Mouse (Mus musculus): Measurements from ENCODE around the gene Tnni1.

The Tnni1 gene

DNA sequence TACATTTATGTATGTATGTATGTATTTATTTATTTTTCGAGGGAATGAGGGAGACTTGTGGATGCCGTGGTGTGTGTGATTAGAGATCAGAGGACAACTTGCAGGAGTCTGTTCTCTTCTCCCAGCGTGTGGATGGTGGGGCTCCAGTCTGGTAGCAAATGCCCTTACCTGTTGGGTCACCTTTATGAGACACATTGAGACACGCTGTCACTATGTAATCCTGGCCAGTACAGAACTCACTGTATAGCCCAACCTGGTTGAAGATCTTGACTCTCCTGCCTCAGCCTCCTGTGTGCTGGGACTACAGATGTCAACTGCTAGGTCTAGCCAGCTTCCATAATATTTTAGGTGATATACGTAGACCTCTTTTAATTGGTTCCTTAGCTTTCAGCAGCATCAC is 17.5 kb upstream of the Tnni1 start:
- ChIA-PET CTCF (interaction anchor here in 3 of 4 experiments (0.6 to 2.6 kb wide), 5 partner anchors 9 to 584 kb away, joined by 3 to 17 read pairs (median 6); partner anchors contain the start of gene Camsap2 (in 1 of the 3)), POLR2A (interaction anchor here in 3 of 4 experiments (0.7 to 3.4 kb wide), 5 partner anchors 9 to 75 kb away, joined by 3 to 21 read pairs (median 9); no protein-coding TSS in a partner anchor)

GRCm38 (mm10) chr1:135763503-135764205 is 15.6 kb upstream of the Tnni1 start:
- CTCF ChIA-PET: interaction anchor here (0.6 to 2.6 kb wide), 13 partner anchors 11 to 876 kb away, joined by 3 to 17 read pairs (median 4); no protein-coding TSS in a partner anchor
- POLR2A ChIA-PET: interaction anchor here in 3 of 4 experiments (0.7 to 2.7 kb wide), 16 partner anchors 8 to 255 kb away, joined by 3 to 10 read pairs (median 3); partner anchors contain the start of gene Csrp1 (in 1 of the 3)

GRCm38 (mm10) chr1:135764206-135764528 is 15.1 kb upstream of the Tnni1 start:
- POLR2A ChIA-PET: interaction anchor here in 3 of 4 experiments (0.9 to 2.7 kb wide), 4 partner anchors 11 to 60 kb away, joined by 3 to 10 read pairs (median 4); no protein-coding TSS in a partner anchor

GRCm38 (mm10) chr1:135765645-135766591 is 13.3 kb upstream of the Tnni1 start, which contains the start of gene Phlda3:
Gene Phlda3, plus strand, starts transcription at chr1:135766119.
- POLR2A ChIA-PET: interaction anchor here (0.5 to 4.1 kb wide), 32 partner anchors 9 to 1310 kb away, joined by 3 to 29 read pairs (median 4); partner anchors contain the start of genes Tnni1 (in 3 of the 4), Csrp1 (in 2 of the 4), Klhl12 (in 1 of the 4) and Lad1 (in 1 of the 4)

More at GRCm38 (mm10) chr1:135764206-135764528, 15.1 kb upstream of the Tnni1 start:
- CTCF ChIA-PET: interaction anchor here in 2 of 4 experiments (0.7 to 2.5 kb wide), 3 partner anchors 11 to 654 kb away, joined by 3 to 13 read pairs (median 5); no protein-coding TSS in a partner anchor

DNA sequence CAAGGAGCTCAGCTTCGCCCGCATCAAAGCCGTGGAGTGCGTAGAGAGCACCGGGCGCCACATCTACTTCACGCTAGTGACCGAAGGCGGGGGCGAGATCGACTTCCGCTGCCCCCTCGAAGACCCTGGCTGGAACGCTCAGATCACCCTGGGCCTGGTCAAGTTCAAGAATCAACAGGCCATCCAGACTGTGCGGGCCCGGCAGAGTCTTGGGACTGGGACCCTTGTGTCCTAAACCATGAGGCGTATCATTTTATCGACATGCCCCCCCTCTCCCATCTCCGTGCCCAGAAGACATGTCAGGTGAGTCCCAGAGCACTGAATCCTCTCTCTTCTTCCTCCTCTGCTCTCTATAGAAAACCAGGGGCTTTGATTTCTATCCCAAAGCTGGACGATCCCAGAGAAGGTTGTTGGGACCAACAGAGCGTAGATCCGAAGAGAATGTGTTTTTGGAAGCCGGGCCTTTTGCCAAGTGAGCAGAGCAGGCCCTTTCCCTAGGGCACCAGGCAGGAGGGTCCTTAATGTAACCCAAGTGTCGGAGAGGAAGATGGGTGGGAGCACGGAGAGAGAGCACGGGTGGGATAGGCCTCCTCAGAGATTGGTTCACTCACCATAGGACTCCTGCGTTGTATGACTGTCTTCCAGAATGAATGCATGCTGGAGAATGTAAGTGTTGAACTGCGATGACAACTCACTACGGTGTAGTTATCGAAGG is 12.5 kb upstream of the Tnni1 start:
- ChIA-PET POLR2A (interaction anchor here (0.6 to 4.1 kb wide), 36 partner anchors 8 to 1311 kb away, joined by 3 to 29 read pairs (median 5); partner anchors contain the start of genes Tnni1 (in 3 of the 4), Csrp1 (in 2 of the 4), Klhl12 (in 1 of the 4) and Lad1 (in 1 of the 4)), CTCF (interaction anchor here (0.6 to 1.8 kb wide), 11 partner anchors 12 to 785 kb away, joined by 3 to 12 read pairs (median 4); partner anchors contain the start of gene Tnni1 (in 1 of the 4))

More at GRCm38 (mm10) chr1:135765645-135766591, 13.3 kb upstream of the Tnni1 start, which contains the start of gene Phlda3:
- CTCF ChIA-PET: interaction anchor here in 3 of 4 experiments (0.6 to 1.8 kb wide), 11 partner anchors 11 to 786 kb away, joined by 3 to 12 read pairs (median 4); partner anchors contain the start of gene Tnni1 (in 1 of the 3)

DNA sequence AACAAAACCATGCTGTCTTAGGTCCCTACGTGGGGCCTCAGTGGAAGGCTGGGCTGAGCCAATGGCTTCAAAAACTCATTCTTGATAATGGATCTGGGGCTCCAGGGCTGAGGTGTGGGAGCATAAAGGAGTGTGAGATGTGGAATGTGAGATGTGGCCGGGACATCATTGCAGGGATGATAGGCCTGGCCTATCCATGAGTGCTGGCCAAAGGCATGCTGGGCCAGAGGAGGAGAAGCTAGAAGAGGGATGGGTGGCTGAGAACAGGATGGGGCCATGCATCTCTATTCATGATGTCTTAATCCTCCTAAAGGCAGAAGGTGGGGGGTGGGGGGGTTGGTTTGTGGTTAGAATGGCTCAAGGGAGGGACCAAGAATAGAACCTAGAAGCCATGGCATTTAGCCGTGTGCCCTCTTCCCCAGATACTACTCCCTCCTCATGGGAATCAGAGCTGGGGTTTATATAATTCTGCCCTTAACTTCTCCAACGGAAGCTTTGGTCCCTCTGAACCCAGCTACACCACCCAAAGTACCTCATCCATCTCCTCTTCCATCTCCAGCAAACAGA is 11.8 kb upstream of the Tnni1 start:
- CTCF ChIA-PET: interaction anchor here in 3 of 4 experiments (0.6 to 5.3 kb wide), 7 partner anchors 12 to 79 kb away, joined by 3 to 35 read pairs (median 6); partner anchors contain the start of gene Tnni1 (in 2 of the 3)
- POLR2A ChIA-PET: interaction anchor here in 3 of 4 experiments (0.6 to 4.3 kb wide), 23 partner anchors 9 to 1374 kb away, joined by 3 to 29 read pairs (median 5); partner anchors contain the start of genes Csrp1 (in 1 of the 3) and Tnni1 (in 1 of the 3)

DNA sequence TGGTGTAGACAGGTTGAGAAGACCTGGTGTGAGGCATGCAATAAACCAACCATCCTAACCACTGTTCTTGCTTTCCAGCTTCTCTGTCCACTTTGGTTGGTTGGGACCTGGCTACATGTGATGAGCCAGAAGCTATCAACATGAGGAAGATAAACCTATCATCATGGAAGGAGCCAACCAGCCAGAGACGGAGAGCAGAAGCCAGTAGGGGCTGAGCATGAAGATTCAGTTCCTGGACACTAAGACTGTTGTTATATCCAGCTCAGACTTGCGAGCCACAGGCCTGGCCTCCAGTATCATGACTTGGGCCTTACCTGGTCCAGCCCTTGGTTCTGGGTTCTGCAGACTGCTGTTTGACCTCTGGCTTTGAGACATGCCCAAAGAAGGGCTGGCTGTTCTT is 10.8 kb upstream of the Tnni1 start:
- ChIA-PET CTCF (interaction anchor here in 3 of 4 experiments (0.6 to 5.3 kb wide), 6 partner anchors 12 to 78 kb away, joined by 5 to 35 read pairs (median 6); partner anchors contain the start of gene Tnni1 (in 1 of the 3)), POLR2A (interaction anchor here (0.6 to 4.3 kb wide), 24 partner anchors 8 to 702 kb away, joined by 3 to 29 read pairs (median 4); partner anchors contain the start of gene Tnni1 (in 2 of the 4))

- CTCF ChIA-PET: interaction anchor here (0.6 to 5.3 kb wide), 15 partner anchors 9 to 41 kb away, joined by 3 to 35 read pairs (median 7); partner anchors contain the start of gene Tnni1 (in 3 of the 4)
Observed at GRCm38 (mm10) chr1:135770237-135770636, 9.0 kb upstream of the Tnni1 start.

DNA sequence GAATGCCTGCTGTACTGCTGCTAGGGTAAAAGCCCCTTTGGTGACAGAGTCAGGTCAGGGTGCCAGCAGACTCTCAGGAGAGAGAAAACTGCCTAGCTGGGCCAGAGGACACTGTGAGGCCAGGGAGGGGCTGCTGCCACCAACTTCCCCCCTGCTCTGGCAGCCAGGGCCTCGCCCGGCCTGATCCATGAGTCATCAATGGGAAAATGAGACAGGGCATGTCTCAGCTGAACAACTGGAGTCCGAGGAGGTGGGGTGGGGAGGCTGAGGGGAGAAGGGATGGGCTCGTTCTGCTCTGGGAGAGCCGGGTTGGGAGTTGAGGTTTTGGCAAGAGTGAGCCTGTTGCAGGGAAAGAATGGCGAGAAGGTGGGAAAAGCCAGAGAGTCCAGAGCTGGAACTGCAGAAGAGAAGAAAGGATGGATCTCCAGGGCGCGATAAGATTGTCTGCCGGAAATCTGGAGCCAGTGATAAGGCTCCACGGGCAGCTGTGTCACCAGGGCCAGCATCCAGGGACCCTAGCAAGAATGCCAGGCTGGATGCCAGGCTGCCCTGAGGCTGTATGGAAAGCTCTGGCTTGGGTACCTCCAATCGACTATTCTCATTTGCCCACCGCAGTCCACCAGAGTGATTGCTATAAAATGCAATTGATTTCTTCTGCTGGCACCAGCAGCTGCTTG is 8.2 kb upstream of the Tnni1 start:
- ChIA-PET CTCF (interaction anchor here (0.6 to 5.3 kb wide), 17 partner anchors 8 to 392 kb away, joined by 3 to 35 read pairs (median 6); partner anchors contain the start of gene Tnni1 (in 3 of the 4)), POLR2A (interaction anchor here in 3 of 4 experiments (0.6 to 4.3 kb wide), 34 partner anchors 8 to 513 kb away, joined by 3 to 21 read pairs (median 5); partner anchors contain the start of genes Tnni1 (in 2 of the 3), Elf3 (in 1 of the 3) and Lad1 (in 1 of the 3))

More at GRCm38 (mm10) chr1:135770237-135770636, 9.0 kb upstream of the Tnni1 start:
- POLR2A ChIA-PET: interaction anchor here (0.6 to 4.3 kb wide), 27 partner anchors 9 to 1158 kb away, joined by 3 to 21 read pairs (median 6); partner anchors contain the start of genes Tnni1 (in 3 of the 4) and Elf3 (in 1 of the 4)

DNA sequence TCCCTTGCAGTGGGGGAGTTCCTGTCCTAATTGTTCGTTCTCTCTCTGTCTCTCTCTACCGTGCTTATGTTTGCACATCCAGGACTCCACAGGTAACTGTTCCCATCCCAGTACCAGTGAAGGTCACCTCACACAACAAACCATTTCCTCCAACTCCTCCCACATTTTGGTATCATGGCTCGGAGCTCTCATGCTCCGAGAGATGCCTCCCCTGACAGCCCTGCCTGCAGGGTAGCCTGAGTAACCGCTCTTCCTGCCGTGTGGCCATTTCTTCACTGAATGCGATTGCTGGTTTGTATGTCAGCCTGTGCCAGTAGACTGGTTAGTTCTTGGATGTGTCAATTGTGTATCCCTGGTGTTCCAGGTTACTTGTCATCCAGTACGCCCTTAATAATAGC is 7.7 kb upstream of the Tnni1 start:
- POLR2A ChIA-PET: interaction anchor here in 3 of 4 experiments (0.6 to 4.3 kb wide), 31 partner anchors 7 to 513 kb away, joined by 3 to 21 read pairs (median 5); partner anchors contain the start of genes Tnni1 (in 2 of the 3), Elf3 (in 1 of the 3) and Lad1 (in 1 of the 3)

GRCm38 (mm10) chr1:135776596-135776995 is 2.6 kb upstream of the Tnni1 start:
- ChIA-PET POLR2A (interaction anchor here in 3 of 4 experiments (0.6 to 1.6 kb wide), 7 partner anchors 10 to 387 kb away, joined by 3 to 8 read pairs (median 5); partner anchors contain the start of gene Phlda3 (in 1 of the 3)), CTCF (interaction anchor here in 3 of 4 experiments (1.0 to 7.5 kb wide), 5 partner anchors 11 to 22 kb away, joined by 3 to 89 read pairs (median 7); no protein-coding TSS in a partner anchor)

More for the DNA sequence above, 7.7 kb upstream of the Tnni1 start:
- CTCF ChIA-PET: interaction anchor here (0.6 to 5.3 kb wide), 15 partner anchors 9 to 57 kb away, joined by 3 to 35 read pairs (median 4); partner anchors contain the start of gene Tnni1 (in 2 of the 4)

- ChIA-PET POLR2A (interaction anchor here in 3 of 4 experiments (0.6 to 1.6 kb wide), 6 partner anchors 10 to 386 kb away, joined by 3 to 8 read pairs (median 5); partner anchors contain the start of gene Phlda3 (in 1 of the 3)), CTCF (interaction anchor here in 3 of 4 experiments (1.6 to 7.5 kb wide), 4 partner anchors 10 to 22 kb away, joined by 4 to 89 read pairs (median 48); no protein-coding TSS in a partner anchor)
Observed at GRCm38 (mm10) chr1:135777046-135777445, 2.2 kb upstream of the Tnni1 start.

DNA sequence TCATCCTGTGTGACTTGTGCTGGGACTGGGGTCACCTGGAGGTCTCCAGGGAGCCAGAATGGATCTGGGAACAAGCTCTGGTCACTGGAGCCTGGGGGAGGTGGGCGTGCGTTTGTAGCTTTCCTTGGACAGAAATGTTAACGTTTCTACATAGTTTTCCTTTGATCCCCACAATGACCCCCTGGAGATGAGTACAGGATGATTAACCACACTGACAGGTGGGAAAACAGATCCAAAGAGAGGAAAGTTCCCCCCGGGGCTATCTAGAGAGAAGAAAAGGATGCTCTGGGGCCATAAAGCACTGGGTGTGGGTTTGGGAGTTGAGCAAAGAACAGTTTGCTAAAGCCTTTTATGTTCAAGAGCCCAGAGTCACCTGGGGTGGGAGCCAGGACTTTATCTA is 1.4 kb downstream of the Tnni1 start:
- ChIA-PET POLR2A (interaction anchor here (0.5 to 4.4 kb wide), 20 partner anchors 9 to 66 kb away, joined by 3 to 32 read pairs (median 4); partner anchors contain the start of gene Phlda3 (in 2 of the 4)), CTCF (interaction anchor here (0.6 to 7.5 kb wide), 43 partner anchors 9 to 696 kb away, joined by 3 to 89 read pairs (median 5); partner anchors contain the start of genes Csrp1 (in 2 of the 4) and Phlda3 (in 2 of the 4))

- CTCF ChIA-PET: interaction anchor here (0.6 to 7.5 kb wide), 60 partner anchors 8 to 756 kb away, joined by 3 to 89 read pairs (median 4); partner anchors contain the start of genes Phlda3 (in 3 of the 4), Csrp1 (in 2 of the 4) and Tnnt2 (in 1 of the 4)
- POLR2A ChIA-PET: interaction anchor here (0.5 to 4.4 kb wide), 26 partner anchors 9 to 1036 kb away, joined by 3 to 32 read pairs (median 4); partner anchors contain the start of gene Phlda3 (in 2 of the 4)
Observed at GRCm38 (mm10) chr1:135781220-135781619, 2.0 kb downstream of the Tnni1 start.
